Mouse (Mus musculus): ENCODE data around the gene Draxin. TPM values are rescaled to one million over a fixed set of nuclear protein-coding genes. Genes with fewer than 3 reads are reported as not detected.
A peak's percentile ranks its signal among the peaks of the same experiment; 100 is the strongest.

Gene Draxin
- total RNA-seq, 2 experiments from 2014 or later = 0.46 to 1.2 TPM

DNA sequence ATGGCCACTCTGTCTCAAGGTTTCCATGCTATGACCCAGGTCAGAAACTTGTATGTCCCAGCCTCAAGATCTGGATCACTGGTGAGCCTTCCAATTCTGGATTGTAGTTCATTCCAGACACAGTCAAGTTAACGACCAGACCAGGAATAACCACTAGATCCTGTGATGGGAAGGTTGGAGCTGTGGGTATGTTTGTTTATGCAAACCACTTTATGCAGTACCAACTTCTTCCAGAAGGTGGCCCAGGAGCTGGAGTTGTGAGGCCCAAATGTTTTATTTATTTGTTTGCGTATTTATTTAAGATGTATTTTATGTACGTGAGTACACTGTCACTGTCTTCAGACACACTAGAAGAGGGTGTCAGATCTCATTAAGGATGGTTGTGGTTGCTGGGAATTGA lies 24.5 kb upstream of the Draxin start:
- intact Hi-C loops (cut with DNase I) = no loop called here
- peak; percentile 65 to 72 for DNase-seq (ENCODE audit: low spot score in 2 of 2)

DNA sequence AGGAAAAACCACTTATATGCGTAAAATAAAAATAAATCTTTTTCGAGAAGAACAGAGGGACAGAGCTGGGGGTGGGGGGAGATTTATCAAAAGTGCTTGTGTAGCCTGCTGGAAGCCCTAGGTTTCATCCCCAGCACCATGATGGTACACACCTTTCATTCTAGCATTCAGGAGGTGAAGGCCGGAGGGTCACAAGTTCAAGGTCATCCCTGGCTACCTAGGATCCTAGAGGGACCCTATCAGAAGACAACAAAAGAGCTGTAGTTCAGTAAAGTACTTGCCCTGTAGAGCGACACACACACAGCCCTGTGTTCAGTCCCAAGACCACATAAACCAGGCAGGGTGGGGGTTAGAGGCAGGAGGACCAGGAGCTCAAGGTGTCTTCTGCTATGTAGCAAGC lies 23.5 kb upstream of the Draxin start:
- intact Hi-C loops (cut with DNase I) = no loop called here
- no peak for DNase-seq (ENCODE audit: low spot score in 2 of 2)

DNA sequence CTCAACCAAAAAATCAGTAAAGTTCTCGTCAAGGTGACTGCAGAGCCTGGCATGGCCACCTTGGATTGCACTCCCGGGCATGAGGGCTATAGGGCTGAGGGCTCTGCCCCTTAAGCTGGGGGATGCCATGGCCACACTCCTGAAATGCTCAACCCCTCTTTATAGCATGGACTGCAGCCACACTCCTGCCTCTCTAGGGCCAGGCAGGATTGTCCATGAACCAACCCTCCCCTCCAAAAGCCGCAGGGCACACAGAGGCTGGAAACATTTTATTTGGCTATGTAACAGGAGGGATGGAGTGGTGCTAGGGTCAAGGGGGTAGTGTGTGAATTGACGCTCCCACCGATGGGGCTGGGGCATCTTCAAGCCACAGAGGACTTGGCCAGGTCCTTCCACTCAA lies 22.0 kb upstream of the Draxin start:
- intact Hi-C loops (cut with DNase I) = loop anchor here (2.0 kb wide), 1 partner anchor 38 kb away; no protein-coding TSS in a partner anchor

DNA sequence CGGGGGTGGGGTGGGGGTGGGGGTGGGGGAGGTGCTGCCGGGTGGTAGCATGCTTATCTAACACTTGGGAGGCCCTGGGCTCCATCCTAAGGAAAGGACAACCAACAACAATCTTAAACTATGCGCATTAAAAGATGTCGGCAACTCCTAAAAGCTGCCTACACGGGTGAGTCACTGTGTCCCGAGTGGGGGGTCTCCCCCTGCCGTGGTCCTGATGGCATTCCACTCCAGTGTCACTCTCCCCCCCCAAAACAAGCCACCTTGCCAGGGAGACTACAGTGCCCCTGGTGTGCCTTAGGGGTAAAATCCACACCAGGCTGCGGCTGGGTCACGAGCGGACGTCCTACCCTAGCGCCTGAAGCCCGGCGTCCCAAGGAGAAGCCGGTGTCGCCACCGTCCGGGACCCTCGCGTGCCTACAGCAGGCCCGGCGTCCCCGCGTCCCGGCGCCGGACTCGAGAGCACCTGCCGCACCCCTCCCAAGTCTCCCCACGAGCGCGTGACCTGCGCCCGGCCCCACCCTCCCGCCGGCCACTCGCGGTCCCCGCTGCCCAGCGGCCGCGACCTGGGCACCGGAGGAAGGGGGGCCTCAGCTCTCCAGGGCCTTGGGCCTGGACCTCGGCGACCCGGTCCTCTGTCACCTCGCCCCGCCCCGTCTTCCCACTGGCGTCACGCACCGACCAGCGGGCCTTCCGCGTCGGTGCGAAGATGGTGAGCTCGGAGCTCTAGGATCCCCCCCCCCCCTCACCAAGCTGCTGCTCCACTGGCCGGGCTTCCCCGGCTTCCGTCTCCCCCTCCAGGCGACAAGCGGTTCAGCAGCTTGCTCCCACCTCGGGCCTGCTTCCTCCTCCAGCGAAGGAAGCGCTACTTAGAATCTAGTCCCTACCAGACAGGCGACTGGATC lies 21.0 kb upstream of the Draxin start, which contains the start of gene Fbxo6:
TSS of gene Fbxo6 (minus strand) at position 874 of the 902 bp plus-strand sequence.
- intact Hi-C loops (cut with DNase I) = loop anchor here (2.0 kb wide), 1 partner anchor 37 kb away; no protein-coding TSS in a partner anchor

More for the DNA sequence above, 22.0 kb upstream of the Draxin start:
- no peak for DNase-seq (ENCODE audit: low spot score in 2 of 2)

DNA sequence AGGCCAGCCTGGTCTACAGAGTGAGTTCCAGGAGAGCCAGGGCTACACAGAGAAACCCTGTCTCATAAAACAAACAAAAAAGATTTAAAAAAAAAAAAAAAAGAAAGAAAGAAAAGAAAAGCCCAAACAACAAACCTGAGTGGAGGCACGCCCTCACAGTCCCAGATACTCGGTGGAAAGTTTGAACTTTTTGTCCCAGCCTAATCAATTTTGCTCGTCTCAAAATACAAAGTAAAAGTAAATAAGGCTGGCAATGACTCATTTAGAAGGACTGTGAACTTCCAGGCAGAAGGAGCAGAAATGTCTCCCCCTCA lies 20.4 kb upstream of the Draxin start:
- intact Hi-C loops (cut with DNase I) = no loop called here
- DNase-seq (ENCODE audit: low spot score in 2 of 2) = no peak

More for the DNA sequence above, 21.0 kb upstream of the Draxin start, which contains the start of gene Fbxo6:
- peak; percentile 83 to 92 for DNase-seq (ENCODE audit: low spot score in 2 of 2)

DNA sequence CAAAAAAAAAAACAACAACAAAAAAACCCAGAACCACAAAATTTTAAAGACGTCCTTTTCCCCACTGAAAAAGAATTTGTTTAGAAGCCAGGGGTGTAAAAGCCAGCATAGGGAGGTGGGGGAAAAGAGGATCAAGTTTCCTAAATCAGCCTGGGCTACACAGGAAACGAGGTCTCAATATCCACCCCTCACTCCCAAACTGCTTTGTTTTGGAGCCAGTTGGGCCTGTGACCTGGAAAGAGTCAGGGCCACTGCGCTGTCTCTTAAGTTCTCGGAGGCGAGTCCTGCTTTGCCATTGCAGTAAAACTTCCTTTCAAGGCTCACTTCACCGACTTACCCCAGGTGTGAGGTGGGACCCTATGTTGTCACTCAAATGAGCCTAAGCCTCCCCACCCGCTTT lies 19.7 kb upstream of the Draxin start:
- DNase-seq (ENCODE audit: low spot score in 2 of 2) = no peak
- intact Hi-C loops (cut with DNase I) = no loop called here

DNA sequence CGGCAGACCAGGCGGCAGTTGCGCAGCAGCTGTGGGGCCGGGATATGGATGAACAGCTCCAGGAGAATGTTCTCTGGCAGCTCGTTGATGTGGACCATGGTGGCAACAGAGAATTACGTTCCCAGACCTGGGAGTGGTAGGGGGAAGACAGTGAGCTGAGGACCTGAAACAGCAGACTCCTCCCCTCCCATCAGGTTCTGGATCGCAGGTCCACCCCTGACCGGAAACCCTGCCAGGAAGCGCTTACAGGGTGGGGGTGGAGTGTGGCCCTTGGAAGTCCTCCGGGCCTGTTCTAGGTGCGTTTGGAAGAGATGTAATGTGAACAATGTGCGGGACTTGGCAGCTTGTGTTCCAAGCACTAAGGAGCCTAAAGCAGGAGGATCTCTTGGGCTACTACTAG lies 19.0 kb upstream of the Draxin start:
- no peak for DNase-seq (ENCODE audit: low spot score in 2 of 2)
- intact Hi-C loops (cut with DNase I) = no loop called here

DNA sequence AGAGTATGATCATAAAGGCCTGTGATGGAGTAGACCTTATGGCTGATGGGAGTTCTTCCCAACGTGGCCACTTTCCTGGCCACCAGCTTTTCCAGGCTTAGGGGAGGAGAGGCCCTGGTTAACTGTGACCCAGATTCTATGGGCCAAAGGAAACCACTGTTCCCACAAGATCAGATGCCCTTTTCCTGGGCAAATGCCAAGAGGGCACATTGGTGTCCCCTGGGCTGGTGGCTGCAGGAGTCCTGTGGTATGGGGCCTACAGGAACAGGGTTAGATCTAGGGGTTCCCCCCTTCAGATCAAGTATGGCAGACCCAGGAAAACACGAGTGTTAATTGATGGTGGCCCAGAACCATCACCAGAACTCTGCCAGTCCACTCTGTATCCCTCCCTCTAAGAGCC lies 17.2 kb upstream of the Draxin start:
- no peak for DNase-seq (ENCODE audit: low spot score in 2 of 2)
- intact Hi-C loops (cut with DNase I) = no loop called here

DNA sequence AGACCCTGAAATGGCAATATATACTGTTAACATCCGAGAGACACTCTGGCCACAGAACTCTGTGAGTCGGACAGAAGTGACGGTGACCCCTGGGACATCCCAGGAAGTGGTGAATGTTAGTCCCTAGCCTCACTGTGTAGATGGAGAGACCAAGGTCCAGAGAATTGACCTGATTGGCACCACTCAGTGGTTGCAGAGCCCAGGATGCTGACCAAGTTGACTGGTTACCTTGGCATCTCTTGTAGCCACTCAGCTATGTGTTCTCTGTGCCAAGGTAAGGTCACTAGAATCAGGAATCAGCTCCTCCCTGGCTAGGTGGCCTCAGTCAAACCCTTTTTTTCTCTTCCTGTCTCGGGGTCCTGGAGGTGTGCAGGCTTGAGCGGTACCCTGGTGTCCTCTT lies 13.2 kb upstream of the Draxin start:
- no peak for DNase-seq (ENCODE audit: low spot score in 2 of 2)
- intact Hi-C loops (cut with DNase I) = no loop called here

DNA sequence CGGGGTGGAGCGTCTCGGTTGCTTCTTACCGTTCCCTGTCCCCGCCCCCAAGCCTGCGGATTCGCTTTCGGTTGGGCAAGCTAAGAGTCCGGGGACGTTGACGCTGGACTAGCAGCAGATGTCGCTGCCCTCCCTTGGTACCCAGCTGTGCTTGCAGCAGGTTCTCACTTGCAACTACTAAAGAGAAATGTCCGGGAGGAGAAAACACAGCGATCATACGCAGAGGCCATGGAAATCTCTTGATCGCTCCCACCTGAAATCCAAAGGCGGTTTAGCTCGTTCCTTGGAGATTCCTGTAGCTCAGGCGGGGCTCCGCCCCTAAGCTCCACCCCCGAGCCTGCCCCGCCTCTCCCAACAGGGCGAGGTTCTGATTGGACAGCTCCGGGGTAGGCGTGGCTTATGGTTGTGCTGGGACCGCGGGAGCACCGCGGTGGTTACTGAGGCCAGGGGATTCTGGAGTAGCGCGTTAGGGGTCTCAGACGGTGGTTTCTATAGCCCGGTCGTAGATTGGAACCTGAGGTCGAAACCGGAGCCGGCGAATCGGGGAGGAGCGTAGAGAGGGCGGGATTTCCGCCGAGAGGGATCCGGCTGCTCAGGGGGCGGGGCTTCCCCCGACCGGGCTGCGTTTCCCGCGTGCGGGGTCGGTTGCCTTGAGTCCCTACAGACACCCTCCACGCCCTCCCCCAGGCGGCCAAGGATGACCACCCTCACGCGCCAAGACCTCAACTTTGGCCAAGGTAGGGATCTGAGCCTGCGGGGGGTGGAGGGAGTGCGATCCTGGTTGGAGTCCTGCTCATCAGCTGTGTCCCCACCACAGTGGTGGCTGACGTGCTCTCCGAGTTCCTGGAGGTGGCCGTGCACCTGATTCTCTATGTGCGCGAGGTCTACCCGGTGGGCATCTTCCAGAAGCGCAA lies 9.9 kb upstream of the Draxin start:
- DNase-seq (ENCODE audit: low spot score in 2 of 2) = peak; percentile 87 to 93
- intact Hi-C loops (cut with DNase I) = no loop called here

DNA sequence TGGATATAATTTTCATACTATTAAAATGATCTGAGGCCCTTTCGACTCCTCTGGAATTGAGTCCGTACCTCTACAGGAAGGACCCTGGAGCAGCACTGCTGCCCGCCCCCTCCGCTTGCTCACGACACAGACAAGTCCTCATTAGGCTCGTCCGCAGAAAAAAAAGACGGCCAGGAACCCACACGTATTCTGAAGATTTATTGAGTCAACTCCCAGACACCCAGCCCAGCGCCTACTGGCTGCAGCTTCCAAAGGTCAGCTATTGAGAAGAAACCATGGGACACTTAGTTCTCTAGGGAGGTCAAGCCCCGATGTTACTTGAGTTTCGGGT lies 9.2 kb upstream of the Draxin start:
- intact Hi-C loops (cut with DNase I) = no loop called here
- no peak for DNase-seq (ENCODE audit: low spot score in 2 of 2)

DNA sequence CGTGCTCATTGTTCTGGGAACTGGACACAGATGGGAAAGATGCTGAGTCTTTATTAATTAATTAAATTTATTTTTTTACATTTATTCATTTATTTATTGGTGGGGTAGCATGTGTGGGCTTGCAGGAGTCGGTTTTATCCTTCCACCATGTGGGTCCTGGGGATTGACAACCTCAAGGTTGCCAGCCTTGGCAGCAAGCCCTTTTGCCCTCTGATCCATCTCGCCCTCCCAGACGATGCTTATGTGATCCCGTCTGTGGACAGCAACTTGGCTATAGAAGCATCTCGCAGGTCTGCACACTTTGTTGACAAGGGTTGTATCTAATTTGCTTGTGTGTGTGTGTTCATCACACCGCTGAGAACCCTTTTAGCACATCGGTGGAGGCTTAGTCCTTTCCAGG lies 7.0 kb upstream of the Draxin start:
- intact Hi-C loops (cut with DNase I) = no loop called here
- no peak for DNase-seq (ENCODE audit: low spot score in 2 of 2)

DNA sequence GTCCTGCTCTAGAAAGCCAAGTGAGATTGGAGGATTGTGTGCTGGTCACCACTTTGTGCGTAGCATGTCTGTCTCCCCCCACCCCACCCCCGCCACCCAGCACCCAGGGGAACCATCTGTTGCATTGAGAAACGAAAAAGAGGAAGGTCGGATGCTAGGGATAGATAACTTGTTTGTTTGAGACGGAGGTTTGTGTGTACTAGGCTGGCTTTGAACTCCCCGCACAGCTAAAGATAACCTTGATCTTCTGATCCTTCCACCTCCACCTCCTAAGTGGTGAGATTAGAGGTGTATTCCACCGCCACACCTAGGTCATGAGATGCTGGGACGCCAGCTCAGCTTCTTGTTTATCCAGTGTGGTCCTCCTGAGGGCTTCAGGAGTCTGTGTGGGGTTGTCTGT lies 4.5 kb upstream of the Draxin start:
- intact Hi-C loops (cut with DNase I) = no loop called here
- no peak for DNase-seq (ENCODE audit: low spot score in 2 of 2)

DNA sequence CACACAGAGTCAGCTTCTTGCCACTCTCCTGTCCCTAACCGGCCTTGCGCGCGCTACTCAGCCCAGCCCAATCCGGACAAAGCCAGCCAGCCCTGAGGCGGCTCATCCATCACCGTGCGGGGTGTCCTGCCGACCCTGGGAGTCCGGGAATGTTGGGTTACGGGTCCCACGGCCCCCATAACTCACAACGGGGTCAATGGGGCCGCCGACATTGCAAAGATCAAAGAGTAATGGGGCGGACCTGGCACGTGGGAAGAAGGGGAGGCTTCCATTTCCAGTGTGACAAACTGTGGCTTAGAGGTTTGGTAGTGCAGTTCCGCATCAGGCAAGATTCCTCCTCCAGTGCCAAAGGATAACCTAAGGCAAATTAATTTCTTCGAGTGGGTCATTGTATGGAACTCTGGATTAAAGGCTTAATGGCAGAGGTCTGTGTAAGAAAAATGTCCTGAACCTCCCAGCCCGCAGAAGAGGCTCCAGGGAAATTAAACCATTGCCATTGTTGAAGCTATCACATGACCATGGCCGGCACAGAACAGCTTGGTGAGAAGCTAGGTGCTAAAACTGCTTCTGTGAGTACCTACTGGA lies 1.1 kb upstream of the Draxin start:
- DNase-seq (ENCODE audit: low spot score in 2 of 2) = no peak
- intact Hi-C loops (cut with DNase I) = no loop called here

DNA sequence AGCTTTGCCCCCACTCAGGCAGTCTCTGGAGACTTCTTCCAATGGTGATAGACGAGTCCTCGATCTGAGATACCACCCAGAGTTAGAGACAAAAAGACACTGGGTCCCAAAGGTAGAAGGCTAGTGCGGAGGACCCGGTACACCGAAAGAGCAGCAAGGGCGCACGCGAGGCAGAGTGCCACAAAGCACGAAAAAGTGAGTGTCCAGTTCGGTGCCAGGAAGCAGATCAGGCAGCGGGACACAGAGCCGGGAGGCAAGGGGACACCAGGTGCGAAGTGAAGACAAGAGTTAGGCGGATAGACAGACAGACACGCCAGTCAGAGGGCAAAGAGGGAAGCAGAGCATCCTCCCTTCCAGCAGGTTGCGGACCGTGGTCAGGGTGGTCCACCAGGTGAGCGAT lies 365 bp downstream of the Draxin start, which contains the start of gene Mad2l2:
TSS of gene Mad2l2 (plus strand) at position 252 of the 400 bp plus-strand sequence.
- intact Hi-C loops (cut with DNase I) = no loop called here

DNA sequence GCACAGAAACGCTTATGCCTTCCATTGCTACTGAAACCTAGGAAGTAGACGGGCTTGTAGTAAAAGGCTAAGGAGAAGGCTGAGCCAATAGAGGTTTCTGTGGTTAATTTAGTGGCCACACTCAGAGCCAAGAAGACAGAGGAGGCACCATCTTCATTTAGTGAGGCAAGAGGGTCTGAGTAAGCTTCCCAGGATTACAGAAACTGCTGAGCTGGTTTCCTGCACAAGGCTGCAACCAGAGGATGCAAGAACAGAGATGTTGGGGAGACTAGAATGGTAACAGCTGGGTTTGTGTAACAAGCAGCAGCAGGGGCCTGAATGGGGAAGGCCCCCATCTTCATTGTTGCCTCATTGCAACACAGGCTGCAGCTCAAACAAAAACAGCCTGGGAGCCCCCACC lies 1.8 kb downstream of the Draxin start:
- DNase-seq (ENCODE audit: low spot score in 2 of 2) = no peak
- intact Hi-C loops (cut with DNase I) = no loop called here

More for the DNA sequence above, 365 bp downstream of the Draxin start, which contains the start of gene Mad2l2:
- no peak for DNase-seq (ENCODE audit: low spot score in 2 of 2)

DNA sequence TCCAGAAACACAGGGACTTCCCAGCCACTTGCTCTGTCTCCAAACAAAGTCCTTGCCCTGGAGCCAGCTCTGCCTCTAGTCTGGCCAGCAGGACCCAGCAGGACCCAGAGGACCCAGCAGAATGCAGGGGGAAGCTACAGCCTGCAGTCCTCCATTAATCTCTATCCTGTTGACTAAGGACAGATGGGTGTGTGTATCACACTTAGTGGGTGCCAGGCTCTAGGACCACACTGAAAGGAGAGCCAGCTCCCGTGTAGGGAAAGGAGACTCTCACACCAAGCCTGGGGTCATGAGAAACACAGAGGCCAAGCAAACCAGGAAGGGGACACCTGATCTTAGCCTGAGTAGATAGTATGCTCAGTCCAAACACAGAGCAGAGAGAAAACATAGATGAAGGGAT lies 2.3 kb downstream of the Draxin start:
- intact Hi-C loops (cut with DNase I) = no loop called here
- DNase-seq (ENCODE audit: low spot score in 2 of 2) = no peak

DNA sequence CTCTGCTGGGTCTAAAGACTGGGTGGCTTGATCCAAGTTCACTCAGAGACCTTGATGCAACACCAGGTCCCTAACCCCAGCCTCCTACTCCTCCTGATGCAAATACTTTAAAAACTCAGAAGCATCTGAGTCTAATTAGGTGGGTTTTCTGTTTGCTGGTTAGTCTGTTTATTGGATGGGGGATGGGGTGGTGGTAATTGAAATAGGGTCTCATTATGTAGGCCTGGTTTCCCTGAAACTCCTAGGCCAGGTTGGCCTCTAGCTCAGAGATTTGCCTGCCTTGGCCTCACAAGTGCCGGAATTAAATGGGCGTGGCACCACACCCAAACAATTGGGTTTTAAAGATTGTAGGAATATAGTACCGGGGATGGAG lies 7.8 kb downstream of the Draxin start:
- DNase-seq (ENCODE audit: low spot score in 2 of 2) = no peak
- intact Hi-C loops (cut with DNase I) = no loop called here

DNA sequence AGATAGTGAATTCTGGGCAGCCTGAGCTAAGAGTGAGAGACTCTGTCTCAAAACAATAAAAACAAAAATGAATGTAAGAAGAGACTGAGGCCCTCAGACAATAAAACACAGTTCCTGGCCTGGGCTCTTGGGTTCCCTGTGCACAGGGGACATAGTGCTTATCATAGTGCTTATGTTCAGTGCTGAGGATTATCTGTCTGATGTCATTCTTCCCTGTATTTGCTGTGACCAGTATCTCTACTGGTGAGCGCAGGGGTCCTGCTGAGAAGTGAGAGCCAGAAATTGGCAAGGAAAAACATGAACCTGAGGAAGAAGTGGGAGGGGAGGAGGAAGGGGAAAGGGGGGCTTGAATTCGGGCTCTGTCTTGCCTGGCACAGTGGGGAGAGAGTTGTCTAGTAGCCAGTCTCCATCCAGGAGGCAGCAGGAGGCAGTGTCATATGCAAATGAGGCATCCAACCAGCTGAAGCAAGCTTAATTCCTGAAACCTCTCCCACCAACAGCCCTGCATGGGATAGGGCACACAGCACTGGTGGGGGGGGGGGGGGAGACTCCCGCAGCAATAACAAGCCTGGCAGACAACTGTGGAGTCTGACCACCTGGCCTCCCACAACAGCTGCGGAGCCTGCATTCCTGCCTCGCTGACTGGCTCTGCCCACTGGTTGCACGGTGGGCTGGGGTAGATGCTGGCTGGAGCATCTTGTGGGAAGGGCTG lies 8.4 kb downstream of the Draxin start:
- intact Hi-C loops (cut with DNase I) = no loop called here
- DNase-seq (ENCODE audit: low spot score in 2 of 2) = no peak

Measured in left cerebral cortex, postnatal 14 days (tissue).